Mouse (Mus musculus) lung, adult 2 months (tissue): ENCODE measurements around the gene Snx32.

Experiments
- CTCF ChIP-seq: fragments of 200-500 bp; IDR thresholded peaks from 2 replicates; pipeline ENCODE4 v1.5.1; 2011; ENCODE audit warnings: mild to moderate bottlenecking, low read length, control low read depth; ENCODE audit not compliant: insufficient read depth
- POLR2A ChIP-seq: fragments of 200-500 bp; IDR thresholded peaks from 2 replicates; pipeline ENCODE4 v1.6.1; 2011; ENCODE audit warnings: low read depth, mild to moderate bottlenecking, control low read depth, low read length, borderline replicate concordance; ENCODE audit errors: extremely low read depth

- no peak for TF ChIP-seq CTCF
- peak; percentile 60; the same call in 1 of the 2 replicates for TF ChIP-seq POLR2A
Observed at GRCm38 (mm10) chr19:5473720-5474119, 36.6 kb downstream of the Snx32 start, which contains the start of gene Efemp2.
